Mouse (Mus musculus) erythroblast, adult 5-6 weeks (primary cell): Measurements from ENCODE around the gene Tuft1. TPM values are rescaled to one million over a fixed set of nuclear protein-coding genes. Genes with fewer than 3 reads are reported as not detected.
"Not testable (repeated sequence)": the region's sequence is repeated elsewhere in the genome, so short reads cannot be mapped to it uniquely, and the experiment has no call there.

ENCODE experiments used
- ATAC-seq: replicated peaks from 2 replicates; pipeline ENCODE4 v1.8.0; 2016; ENCODE audit warnings: moderate number of reproducible peaks, mild to moderate bottlenecking, moderate TSS enrichment, inconsistent platforms; ENCODE audit not compliant: poor library complexity, low FRiP score, severe bottlenecking
- total RNA-seq, 2 experiments: library from RNA; stranded (forward) in 1 of 2; stranded (reverse) in 1 of 2; fragments of 150-400 nt in 1 of 2; fragments of 200-764, 138-1000 nt in 1 of 2; gene quantifications; 2 replicates each; pipeline versions ENCODE4 v1.2.3 to v1.2.4; 2015 to 2017; ENCODE audit warnings: low replicate concordance in 2 of 2

The Tuft1 gene
- total RNA-seq, 2 experiments from 2014 or later, result 0.77 to 4.5 TPM

DNA sequence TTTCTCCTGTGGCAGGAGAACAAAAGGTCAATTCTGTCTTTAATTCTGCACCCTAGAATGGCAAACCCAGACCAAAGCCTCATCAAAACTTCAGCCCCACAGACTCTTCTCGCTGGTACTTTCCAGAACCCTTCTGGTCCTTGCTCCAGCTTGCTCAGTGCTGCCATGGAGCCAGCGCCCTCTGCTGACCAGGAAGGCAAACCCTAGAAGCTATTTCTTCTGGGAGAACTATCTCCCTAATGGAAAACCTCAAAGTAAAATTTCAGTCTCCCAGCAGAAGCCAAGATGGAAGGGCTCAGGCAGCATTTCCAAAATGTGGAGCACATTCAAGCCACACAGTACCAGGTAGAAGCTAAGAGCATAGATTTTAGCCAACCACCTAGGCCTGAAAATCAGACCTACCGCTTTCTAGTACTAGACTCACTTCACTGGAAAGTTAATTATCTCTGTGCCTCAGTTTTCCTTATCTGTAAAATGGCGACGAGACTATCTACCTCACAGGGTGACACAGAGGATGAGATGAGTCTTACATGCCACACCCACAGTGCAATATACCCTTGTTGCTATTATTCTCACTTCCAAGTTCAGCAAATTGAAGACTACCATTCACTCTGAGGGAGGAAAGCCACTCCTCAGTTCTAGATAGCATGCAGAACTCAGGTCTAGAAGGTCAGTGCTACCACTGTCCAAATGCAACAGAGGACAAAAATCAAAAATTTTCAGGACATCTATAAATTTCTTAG, 6.6 kb upstream of the Tuft1 start:
- peak; percentile 65 for ATAC-seq

DNA sequence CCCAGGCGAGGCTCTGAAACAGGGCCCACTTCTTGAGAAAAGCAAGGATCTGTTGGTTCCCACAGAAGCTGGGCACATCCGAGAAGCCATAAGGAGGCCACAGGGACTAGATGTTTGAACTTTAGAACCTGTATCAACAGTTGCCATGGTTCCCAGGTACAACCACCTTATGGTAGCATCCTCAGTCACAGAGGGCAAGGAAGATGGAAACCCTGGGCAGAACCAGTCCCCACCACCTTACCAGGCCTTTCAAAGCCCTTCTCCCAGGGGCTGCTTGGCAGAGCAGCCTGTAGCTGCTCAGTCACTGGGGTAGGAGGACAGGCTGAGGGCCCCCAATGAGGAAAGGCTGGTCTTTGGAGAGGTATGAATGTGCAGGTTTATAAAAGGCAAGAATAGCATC, 2.2 kb upstream of the Tuft1 start:
- ATAC-seq, result not testable (repeated sequence)

DNA sequence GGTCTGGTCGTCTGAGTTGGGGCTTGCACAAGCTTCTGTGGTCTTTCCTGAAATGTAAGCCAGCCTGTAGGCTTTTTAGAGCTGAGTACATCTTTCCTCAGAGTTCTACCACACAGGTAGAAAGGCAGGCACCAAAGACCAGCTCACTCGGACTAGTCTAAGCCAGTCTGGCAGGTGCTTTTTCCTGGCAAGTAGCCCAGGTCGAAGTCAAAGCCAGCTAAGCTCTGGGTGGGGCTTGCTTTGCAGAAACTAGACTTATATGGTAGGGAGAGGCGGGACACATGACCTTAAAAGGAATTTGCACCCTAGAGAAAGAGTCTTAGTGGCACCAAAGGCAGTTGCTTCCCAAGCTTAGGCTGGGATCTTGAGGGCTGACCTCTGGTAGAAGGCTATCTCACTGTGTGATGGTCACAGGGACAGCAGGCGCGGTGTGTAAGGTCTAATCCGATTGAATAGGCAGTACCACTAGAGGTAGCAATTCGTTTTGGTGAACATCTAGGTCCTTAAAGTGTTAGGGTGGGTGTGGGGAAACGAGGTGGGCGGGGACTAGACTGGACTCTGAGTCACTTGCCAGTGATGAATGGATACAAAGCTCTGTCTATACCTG, 573 bp upstream of the Tuft1 start:
- peak; percentile 75 for ATAC-seq

DNA sequence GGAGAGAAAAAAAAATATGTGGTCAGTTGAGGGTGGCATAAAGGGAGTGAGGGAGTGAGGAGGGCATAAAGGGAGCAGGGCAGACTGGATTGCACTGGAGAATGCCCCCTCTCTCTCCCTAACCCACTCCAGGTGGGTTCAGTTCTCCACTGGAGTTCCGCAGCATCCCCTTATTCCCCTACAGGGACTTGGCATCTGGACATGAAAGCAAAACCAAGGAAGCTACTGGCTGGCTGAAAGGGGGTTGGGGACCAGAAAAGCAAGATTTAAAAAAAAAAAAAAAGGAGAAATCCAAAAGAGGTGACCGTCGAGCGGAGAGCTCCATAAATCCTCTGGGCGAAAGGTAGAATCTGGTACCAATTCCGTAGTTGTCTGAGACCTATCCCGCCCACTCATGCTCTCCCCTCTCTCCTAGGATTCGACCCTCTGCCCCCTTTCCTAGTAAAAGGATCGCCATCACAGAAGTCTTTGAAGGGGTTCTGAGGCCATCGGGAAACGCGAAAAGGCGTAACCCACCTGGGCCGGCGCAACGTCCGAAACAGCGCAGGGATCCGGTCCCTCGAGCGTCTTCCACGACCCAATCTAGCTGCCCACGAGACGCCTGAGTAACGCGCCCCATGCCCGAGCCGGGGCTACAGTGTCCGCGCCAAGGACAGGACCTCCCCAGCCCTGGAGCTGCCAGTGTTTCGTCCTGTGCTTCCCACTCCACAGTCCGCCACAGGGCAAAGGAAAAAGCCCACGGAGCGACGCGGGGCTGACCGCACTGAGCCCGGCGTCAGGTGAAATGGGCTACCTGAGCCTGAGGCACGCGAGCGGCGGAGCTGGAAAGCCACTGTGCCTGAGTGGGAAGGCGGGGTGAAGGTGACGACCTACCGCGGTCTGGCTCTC, 576 bp downstream of the Tuft1 start:
- peak; percentile 50 for ATAC-seq

DNA sequence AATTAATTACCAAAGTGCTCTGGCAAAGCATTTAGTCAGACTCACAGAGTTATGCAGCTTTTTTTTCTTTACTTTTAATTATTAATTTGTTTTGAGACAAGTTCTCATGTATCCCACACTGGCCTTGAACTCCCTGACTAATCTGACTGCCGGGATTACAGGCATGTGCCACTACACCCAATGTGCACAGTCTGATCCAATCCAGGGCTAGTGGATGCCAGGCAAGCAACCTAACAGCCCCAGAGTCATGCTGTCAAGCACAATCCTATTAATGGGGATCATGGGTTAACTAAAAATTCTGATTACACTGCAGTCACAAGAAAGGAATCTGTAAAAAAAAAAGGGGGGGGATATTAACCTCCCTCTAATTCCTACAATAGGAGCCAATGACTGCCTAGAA, 4.7 kb downstream of the Tuft1 start:
- ATAC-seq, result not testable (repeated sequence)

DNA sequence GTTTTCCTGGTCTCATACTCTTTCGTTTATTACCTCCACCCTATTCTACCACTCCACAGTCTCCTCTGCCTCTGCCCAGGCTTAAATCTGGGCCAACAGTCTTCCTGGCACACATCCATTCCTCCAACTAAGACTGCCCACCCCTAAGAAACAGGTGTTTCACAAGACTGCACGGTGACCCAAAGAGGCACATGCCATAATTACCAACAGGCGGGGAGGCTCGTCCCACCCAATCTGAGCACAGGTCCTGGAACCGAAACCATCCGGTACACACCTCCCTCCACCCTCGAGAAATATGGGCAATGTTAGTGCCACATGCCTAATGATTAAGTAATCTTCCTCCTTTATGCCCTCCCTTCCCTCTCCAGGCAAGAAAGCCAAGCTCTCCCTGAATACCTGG, 8.3 kb downstream of the Tuft1 start:
- no peak for ATAC-seq

DNA sequence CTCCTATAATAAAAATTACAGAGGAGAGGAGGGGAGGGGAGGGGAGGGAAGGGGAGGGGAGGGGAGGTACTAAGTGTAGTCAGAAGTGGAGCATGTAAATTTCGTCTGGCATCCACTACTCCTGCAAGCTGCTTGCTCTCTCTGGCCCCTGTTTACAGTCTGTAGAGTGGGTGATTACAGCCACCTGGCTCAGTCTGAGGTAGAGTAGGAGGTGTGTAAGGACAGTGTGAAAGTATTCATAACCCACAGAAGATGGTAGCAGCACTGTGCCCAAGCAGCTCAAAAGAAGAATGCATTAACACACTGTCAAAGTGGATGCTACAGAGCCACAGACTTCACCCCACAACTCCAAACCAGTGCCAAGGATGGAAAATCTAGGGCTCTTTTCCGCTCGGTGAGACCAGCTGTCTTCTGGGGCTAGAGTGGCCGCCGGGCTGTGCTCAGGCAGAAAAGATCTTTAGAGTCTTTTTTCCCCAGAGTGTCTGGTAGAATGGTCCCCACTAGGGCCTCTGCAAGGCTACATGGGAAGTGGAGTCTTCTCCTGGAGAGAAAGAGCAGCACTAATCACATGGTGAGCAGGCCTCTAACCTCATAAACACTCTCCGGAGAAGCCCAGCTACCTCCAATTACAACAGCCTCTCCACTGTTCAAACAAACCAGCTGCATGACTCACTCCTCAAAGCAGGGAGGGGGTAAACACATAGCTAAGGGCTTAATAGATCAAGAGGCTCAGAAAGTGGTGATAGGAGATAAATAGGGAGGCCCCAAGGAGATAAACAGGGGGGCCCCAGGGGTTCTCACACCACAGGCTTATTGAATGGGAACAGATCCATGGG, 9.7 kb downstream of the Tuft1 start:
- ATAC-seq, result no peak; the same call in 1 of the 2 replicates

DNA sequence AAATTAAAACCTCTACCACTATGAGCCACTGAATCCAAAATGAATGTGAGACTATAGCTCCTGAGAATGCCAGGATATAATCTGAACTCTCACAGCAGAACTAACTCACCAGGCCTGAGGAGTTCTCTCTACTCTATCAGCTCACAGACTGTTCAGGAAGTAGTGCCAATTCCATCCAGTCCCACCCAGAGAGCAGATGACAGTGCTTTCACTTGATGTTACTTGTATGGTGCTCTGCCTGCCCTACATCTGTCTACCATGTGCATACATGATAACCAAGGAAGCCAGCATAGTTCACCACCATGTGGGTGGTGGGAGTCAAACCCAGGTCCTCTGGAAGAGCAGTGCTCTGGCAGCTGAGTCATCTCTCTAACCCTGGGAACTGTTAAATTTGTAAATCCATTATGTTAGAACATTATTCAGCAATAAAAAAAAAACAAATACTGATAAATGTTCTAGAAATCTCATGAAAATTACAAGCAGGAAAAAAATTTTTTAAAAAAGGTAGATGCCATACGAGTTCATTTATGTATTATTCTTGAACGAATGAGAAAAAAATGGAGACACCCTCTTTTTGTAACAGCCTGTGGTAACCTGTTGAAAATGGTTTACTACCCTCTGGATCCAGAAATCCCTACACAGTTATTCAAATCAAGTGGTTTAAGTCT, 16.0 kb downstream of the Tuft1 start, which contains the start of gene Gm10972:
TSS of gene Gm10972 (plus strand) at position 618 of the 668 bp plus-strand sequence.
- ATAC-seq, result not testable (repeated sequence)

DNA sequence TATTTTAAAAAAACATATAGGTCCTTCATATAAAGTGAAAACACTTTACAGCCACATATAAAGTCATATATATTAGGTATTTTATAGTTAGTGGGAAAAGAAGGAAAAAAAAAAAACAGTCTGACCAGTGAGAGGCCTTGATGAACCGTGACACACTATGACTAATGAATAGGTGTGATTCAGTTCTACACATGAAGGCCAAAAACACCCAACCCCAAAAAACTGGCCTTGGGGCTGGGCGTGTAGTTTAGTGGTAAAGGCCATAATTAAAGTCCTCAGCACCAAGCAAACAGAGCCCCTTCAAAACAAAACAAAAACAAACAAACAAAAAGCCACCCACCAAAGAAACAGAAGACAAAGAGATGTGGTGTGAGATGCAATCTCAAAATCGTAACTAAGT, 28.8 kb downstream of the Tuft1 start:
- no peak for ATAC-seq

DNA sequence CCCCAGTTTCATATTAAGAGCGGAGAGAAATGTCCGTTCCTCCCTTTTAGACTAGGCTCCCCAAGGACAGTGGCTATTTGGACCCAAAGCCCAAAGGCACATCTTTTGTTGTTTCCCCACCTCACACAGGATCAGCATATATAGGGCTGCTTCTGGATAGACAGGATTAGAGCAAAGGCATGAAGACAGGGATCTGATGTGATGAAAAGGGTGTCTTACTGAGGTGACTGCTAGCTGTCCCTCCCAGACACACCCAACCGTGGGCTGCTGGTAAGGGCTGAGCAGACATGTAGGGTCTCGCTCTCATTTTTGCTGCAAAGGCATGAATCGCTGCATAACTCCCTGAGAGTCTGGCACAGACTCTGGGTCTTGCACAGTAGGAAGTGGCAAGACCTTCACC, 30.0 kb downstream of the Tuft1 start:
- no peak for ATAC-seq

DNA sequence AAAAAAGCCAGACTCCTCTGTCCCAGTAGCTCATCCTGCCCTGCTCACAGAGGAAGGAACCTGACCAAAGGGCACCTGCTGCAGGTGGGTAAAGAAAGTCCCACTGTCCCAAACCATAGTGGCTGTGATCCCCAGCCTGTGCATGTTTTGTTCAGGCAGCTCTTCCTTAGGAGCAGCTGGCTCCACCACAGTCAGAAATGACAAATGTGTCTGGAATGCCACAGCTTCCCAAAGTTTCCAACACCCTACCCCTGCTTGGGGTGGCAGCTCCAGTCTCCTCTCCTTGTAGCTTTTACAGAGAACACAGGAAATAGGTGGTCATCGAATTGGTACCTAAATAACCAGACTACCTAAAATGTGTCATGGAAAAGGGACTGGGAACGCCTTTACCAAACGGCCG, 34.4 kb downstream of the Tuft1 start:
- no peak for ATAC-seq

DNA sequence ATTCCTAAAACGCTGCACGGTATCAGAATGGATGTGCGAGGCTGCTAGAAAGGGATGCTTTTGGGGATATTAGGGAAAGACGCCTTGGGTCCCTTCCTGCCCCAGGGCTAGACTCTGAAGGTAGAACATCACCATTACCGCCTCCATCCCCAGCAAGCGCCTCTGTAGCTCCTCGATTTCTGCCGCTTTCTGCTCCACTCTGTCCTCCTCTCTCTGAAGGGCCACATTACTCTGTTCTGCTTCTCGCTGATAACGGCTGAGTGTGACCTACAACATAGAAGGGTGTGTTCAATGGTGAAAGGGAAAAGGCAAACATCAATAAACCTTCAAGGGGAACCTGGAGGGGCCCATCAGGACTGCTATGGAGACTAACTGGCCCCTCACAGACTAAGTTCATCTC, 36.1 kb downstream of the Tuft1 start:
- no peak for ATAC-seq

DNA sequence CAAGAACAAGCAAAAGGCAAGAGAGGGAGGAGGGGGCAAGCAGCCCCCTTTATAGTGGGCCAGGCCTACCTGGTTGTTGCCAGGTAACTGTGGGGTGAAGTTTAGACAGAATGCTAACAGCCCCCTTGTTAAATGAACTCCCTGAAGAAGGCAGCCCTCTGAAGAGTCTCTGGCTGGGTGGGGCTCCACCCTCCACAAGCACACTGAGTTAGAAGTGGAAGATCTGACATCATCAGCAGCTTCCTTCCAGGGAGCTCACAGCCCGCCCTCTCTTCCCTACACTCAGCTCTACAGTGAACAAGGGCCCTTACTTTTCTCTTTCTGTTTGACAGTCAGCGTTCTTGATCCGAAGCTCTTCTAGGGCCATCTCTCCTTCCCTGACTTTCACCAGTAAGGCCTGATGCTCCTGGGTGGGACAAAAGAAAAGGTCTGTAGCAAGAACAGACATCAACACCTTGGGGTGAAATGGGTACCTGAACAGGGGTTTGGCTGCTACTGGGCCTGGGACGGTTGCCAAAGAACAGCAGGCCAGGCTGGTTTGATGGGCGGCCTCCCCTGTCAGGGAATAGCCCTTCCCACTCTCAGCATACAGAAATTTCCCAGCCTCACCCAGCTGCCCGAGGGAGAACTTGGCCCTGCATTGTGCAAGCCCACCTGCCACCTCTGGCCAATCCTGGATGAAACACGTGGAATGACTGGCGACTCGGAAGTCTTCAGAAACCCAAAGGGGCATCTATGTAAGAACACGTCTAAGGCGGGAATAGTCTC, 36.7 kb downstream of the Tuft1 start:
- ATAC-seq, result no peak

DNA sequence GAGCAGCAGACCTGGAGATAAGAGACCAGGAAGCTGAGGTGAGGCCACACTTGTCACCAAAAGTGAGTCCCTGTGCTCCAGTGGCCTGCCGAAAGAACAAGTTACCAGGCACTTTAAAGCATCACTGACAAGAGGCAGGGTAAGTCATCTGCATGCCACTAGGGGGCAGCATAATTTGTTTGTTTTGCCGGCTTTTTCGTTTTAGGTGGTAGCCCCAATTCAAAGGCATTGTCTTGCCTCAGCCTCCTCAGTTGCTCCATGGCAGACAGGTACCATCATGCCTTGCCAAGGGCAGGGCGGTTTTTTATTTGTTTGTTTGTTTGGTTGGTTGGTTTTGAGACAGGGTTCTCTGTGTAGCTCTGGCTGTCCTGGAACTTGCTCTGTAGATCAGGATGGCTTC, 42.0 kb downstream of the Tuft1 start:
- peak; percentile 85 for ATAC-seq

DNA sequence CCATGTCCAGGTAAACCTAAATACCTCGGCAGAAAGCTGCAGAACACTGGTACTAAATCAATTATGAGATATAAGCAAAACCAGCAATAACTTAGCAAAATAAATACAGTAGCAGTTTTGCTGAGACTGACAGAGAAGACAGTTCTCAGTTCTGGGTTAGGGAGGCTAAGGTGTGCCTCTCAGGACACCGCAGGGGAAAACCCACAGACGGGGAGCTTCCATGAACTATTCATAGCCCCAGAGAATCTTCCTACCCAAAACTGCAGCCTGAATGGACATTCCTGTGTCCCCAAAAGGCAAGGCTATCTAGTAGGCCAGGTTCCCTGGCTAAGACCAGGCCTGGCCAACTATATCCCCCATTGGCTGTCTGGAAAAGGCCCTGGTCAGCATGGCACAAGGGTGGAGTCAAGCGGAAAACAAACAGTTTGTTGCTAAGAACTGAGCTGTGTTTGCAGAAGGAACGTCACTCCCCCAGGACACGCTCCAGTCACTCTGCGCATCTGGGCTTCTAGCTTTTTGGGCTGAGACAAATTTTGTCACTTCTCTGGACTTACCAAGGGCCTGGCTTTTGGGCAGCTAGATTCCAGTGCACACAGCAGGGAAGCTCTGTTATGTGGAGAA, 45.3 kb downstream of the Tuft1 start:
- ATAC-seq, result no peak

DNA sequence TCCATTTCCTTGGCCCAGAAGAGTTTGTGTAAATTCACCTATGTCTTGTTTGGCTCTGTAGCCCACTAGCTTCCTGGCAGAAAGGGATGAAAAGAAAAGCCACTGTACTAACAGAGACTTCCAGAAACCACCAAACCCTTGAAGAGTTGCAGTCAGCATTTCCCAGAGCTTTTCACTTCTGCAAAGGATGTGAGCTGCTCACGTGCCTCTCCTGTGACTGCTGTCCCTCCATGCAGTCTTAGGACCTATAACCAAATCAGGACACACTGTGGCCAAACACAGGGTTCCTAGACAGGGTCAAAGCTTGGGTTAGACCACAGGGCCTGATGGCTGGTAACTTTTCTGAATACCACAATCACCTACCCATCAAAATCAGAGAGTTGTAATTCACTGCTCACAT, 46.4 kb downstream of the Tuft1 start:
- no peak for ATAC-seq

DNA sequence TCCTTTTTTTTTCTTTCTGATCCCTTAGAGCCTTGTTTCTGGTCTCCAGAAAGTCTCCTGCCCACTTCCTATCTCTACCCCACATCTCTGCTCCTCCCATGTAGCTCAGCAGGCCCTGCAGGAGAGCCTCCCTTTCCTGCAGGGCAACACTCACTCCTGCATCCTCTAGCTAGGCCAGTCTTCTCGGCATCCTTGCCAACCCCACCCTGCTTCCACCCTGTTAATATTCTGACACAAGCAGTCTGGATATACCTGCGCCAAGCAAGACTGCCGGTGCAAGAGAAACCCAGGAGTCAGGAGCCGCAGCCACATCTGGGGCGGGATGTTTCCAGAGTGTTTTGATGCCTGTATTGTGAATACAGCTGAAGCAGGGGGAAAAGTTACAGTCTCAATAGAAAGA, 46.8 kb downstream of the Tuft1 start:
- ATAC-seq, result no peak

DNA sequence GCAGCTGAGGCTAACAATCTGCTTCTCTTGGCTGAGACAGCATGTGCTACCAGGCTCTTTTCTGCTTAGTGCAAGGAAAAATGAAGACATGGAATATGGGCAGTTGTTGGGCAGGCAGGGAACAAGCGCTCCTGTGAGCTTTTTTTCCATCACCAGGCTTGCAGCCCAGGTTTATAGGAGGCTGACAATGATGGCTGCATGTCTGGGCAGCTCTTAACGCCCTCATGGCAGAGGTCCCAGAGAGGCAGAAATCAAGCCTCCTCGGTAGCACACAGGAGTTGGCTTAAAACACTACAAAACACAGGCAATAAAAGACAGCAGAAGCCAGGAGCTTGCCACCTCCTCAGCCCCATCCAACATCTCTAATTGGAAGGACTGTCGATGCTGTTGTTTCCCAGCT, 47.3 kb downstream of the Tuft1 start:
- no peak for ATAC-seq
